Mouse (Mus musculus): Measurements from ENCODE around the gene Dus4l. TPM values are rescaled to one million over a fixed set of nuclear protein-coding genes. Genes with fewer than 3 reads are reported as not detected.
A peak's percentile ranks its signal among the peaks of the same experiment; 100 is the strongest.
"Not testable (repeated sequence)": the region's sequence is repeated elsewhere in the genome, so short reads cannot be mapped to it uniquely, and the experiment has no call there.

The Dus4l gene
- polyA plus RNA-seq, 1 experiment from 2014 or later, result 12.2 TPM

DNA sequence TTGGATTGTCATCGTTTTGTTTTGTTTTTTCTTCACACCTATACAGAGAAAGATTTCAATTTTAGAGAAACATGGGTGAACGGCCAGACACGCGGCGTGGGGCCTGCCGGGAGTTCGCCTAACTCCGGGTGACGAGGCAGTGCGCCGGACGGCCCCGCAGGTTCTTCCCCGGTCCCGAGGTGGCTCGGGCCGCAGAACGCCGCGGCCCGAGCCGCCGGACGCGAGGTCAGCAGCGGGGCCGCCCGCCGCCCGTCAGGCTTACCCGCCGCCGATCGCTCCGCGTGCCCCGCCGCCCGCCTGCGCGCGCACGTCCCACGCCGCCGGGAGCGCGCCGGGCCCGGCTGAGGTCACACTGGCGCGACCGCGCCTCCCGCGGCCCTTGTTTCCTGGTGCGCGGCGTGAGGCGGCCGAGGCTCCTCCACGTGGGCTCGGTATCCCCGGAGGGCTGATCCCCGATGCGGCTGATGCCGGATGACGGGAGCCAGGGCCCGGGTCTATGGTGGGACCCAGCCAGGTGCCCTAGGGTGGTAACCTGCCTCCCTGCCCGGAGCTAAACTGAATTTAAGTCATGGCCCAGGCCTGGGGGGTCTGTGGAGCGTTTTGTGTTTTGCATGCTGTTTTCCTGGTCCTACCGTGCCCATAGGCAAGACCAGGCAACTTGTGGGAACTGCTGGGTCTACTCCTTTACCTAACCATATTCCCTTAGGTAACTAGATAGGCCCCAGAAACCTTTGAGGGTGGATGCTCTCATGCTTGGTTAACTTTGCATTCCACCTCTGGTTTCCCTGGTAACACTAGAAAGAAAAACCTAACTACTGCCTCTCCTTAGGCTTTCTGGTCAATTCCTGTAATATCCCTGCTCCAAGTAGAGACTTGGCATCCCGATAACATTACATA, 20.0 kb downstream of the Dus4l start, which contains the start of gene Bcap29:
TSS of gene Bcap29 (minus strand) at position 316 of the 897 bp plus-strand sequence.
- Histone ChIP-seq H3K4me1 (peaks cover 5% of the 10 kb centered on the region; the same call in 1 of the 2 replicates), H3K27me3 (no peaks in the 10 kb centered on the region), H3K27ac (peak within 1 kb of the TSS; percentile 84), H3K9me3 (no peaks in the 10 kb centered on the region), H3K36me3 (no peaks in the 10 kb centered on the region), H3K4me3 (peak within 1 kb of the TSS; percentile 61), H3K9ac (peak within 1 kb of the TSS; percentile 69), H3K4me2 (peak within 1 kb of the TSS; percentile 84)
- WGBS, result 2% methylated on average over 71 of the region's 73 CpGs
- peak; percentile 69 for ATAC-seq (ENCODE audit: insufficient number of reproducible peaks, low FRiP score, low TSS enrichment, low read depth)

DNA sequence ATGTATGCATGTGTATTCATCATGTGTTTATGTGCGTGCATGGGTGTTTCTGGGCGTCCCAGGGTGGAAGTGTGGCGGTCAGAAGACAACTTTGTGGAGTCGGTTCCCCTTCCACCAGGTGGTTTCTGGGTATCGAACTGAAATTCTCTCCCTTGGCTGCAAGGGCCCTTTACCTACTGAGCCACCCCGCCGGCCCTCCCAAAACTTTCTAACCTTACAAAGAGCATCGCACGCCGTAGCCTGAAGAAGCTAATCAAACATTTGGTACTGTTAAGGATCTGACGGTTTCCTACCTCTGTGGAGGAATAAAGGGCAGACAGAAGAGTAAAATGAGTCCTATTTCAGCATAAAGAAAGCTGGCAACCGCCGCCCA, 20.7 kb downstream of the Dus4l start:
- no peaks in the 10 kb centered on the region for H3K36me3 ChIP-seq
- H3K27ac ChIP-seq, result peak overlapping the region; percentile 84; the same call in 1 of the 2 replicates
- H3K4me2 ChIP-seq, result peak overlapping the region; percentile 84
- ATAC-seq (ENCODE audit: insufficient number of reproducible peaks, low FRiP score, low TSS enrichment, low read depth), result no peak
- H3K4me3 ChIP-seq, result peak overlapping the region; percentile 61
- WGBS, result 7% methylated on average over 13 of the region's 13 CpGs
- H3K9me3 ChIP-seq, result no peaks in the 10 kb centered on the region
- no peaks in the 10 kb centered on the region for H3K27me3 ChIP-seq
- peak overlapping the region; percentile 69 for H3K9ac ChIP-seq
- peaks cover 5% of the 10 kb centered on the region; the same call in 1 of the 2 replicates for H3K4me1 ChIP-seq

DNA sequence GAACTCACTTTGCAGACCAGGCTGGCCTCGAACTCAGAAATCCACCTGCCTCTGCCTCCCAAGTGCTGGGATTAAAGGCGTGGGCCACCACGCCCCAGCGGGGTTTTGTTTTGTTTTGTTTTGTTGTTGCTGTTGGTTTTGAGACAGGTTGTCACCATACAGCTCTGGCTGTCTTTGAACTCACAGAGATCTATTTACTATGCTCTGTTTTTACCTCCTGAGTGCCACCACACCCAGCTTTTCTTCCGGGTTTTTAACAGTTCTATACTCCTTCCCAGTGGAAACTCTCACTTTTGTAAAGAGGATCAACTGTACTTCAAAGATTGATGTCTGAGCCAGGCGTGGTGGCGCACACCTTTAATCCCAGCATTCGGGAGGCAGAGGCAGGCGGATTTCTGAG, 26.2 kb downstream of the Dus4l start:
- H3K27me3 ChIP-seq; H3K9ac ChIP-seq; ATAC-seq (ENCODE audit: insufficient number of reproducible peaks, low FRiP score, low TSS enrichment, low read depth); H3K4me3 ChIP-seq; H3K9me3 ChIP-seq; H3K4me2 ChIP-seq; H3K27ac ChIP-seq; H3K4me1 ChIP-seq: not testable (repeated sequence)
- peaks cover 20% of the 10 kb centered on the region for H3K36me3 ChIP-seq
- 92% methylated on average over 9 of the region's 9 CpGs for WGBS

DNA sequence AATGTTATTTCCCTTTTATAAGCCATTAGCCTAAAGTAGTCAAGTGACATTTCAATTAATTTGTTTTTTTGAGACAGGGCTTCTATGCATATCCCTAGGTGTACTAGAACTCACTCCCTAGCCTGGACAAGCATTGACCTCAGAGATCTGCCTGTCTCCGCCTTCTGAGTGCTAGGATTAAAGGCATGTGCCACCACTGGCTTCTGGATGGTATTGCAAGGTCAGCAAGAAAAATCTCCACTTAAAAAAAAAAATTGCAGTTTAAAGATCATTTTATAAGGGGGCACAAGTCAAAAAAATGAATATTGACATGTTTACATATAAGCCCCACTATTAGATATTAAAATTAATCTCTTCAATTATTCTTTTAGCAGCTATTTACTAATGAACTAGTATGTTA, 29.6 kb downstream of the Dus4l start:
- no peaks in the 10 kb centered on the region for H3K9me3 ChIP-seq
- no peak overlapping the region for H3K4me3 ChIP-seq
- no peak overlapping the region for H3K27ac ChIP-seq
- H3K4me2 ChIP-seq, result no peak overlapping the region
- peaks cover 24% of the 10 kb centered on the region for H3K36me3 ChIP-seq
- no peaks in the 10 kb centered on the region for H3K4me1 ChIP-seq
- 90% methylated on average over 1 of the region's 1 CpGs for WGBS
- no peaks in the 10 kb centered on the region for H3K27me3 ChIP-seq
- ATAC-seq (ENCODE audit: insufficient number of reproducible peaks, low FRiP score, low TSS enrichment, low read depth), result no peak
- no peak overlapping the region for H3K9ac ChIP-seq

DNA sequence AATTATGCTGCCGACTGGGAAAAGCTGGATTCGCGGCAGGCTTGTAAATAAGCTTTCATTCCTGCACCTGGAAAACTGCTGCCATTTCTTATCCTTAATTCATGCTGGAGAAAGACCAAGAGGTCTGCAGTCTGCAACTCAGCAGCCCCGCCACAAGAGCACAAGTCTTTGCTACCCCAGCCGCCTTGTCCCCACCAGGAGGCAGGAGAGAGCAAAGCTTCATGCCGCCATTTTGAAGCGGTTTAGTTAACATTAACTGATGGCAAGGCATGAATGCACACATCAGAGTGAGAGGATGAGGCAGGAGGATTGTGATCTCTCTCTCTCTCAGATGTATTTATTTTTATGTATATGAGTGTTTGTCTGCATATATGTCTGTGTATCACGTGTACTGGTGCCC, 34.5 kb downstream of the Dus4l start:
- WGBS, result 74% methylated on average over 8 of the region's 8 CpGs
- H3K27me3 ChIP-seq, result no peaks in the 10 kb centered on the region
- H3K27ac ChIP-seq, result no peak overlapping the region
- no peaks in the 10 kb centered on the region for H3K4me1 ChIP-seq
- peaks cover 22% of the 10 kb centered on the region for H3K36me3 ChIP-seq
- H3K9ac ChIP-seq, result no peak overlapping the region
- no peak overlapping the region for H3K4me2 ChIP-seq
- H3K4me3 ChIP-seq, result no peak overlapping the region
- no peak for ATAC-seq (ENCODE audit: insufficient number of reproducible peaks, low FRiP score, low TSS enrichment, low read depth)
- no peaks in the 10 kb centered on the region for H3K9me3 ChIP-seq

DNA sequence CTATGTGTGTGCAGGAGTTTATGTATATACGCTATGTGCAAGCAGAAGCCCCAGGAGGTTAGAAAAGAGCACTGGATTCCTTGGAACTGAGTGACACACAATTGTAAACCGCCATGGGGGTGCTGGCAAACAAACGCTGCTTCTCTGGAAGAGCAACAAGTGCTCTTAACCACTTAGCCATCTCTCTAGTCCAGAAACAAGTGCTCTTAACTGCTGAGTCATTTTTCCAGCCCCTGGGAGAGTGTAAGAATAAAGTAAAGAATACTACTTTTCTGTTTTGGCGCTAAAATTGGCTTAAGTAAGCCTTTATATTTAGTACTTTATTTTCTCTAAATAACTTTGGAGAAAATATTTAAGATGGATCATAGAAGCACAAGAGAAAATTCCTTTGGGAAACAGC, 41.3 kb downstream of the Dus4l start:
- H3K4me2 ChIP-seq, result no peak overlapping the region
- no peak overlapping the region for H3K27ac ChIP-seq
- H3K27me3 ChIP-seq, result no peaks in the 10 kb centered on the region
- H3K4me3 ChIP-seq, result no peak overlapping the region
- ATAC-seq (ENCODE audit: insufficient number of reproducible peaks, low FRiP score, low TSS enrichment, low read depth), result no peak
- no peaks in the 10 kb centered on the region for H3K9me3 ChIP-seq
- WGBS, result 72% methylated on average over 4 of the region's 4 CpGs
- H3K36me3 ChIP-seq, result peaks cover 12% of the 10 kb centered on the region
- H3K9ac ChIP-seq, result no peak overlapping the region
- no peaks in the 10 kb centered on the region for H3K4me1 ChIP-seq

DNA sequence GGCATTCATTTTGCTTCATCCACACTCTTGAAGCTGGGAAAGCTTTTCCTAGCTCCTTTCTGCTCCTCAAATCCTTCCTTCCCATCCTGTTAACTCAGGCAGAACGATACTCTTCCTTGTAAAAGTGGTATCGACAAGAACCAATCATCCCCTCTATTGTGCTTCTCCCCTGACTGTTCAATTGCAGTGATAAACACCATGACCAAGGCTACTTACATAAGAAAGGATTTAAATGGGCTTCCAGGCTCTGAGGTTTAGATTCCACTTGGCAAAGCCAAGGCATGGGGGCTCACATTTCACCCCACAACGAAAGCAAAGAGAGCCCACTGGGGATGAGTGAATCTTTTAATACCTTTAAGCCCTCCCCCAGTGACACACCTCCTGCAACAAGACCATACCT, 46.5 kb downstream of the Dus4l start:
- no peaks in the 10 kb centered on the region for H3K27me3 ChIP-seq
- H3K36me3 ChIP-seq, result no peaks in the 10 kb centered on the region
- H3K27ac ChIP-seq, result no peak overlapping the region
- H3K9ac ChIP-seq, result no peak overlapping the region
- no peak overlapping the region for H3K4me2 ChIP-seq
- H3K4me3 ChIP-seq, result no peak overlapping the region
- WGBS, result 48% methylated on average over 3 of the region's 3 CpGs
- H3K9me3 ChIP-seq, result no peaks in the 10 kb centered on the region
- ATAC-seq (ENCODE audit: insufficient number of reproducible peaks, low FRiP score, low TSS enrichment, low read depth), result no peak
- no peaks in the 10 kb centered on the region for H3K4me1 ChIP-seq

DNA sequence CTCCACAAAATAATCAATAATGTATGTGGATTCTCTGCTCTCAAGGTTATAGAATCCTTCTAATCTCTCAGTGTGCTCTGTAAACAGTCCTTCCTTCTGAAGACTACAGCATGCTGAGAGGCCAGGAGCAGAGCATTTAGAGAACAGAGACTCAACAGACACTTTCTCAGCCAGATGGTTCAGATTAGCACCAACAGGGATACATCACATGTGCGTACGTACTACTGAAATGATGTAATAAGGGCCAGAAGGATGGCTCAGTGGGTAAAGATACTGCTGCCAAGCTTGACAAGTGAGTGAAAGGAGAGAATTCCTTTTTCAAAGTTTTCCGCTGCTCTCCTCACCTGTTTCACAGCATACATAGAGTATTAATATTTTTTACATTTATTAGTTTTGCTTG, 49.7 kb downstream of the Dus4l start:
- no peaks in the 10 kb centered on the region for H3K27me3 ChIP-seq
- WGBS, result 53% methylated on average over 3 of the region's 3 CpGs
- no peak overlapping the region for H3K9ac ChIP-seq
- no peak overlapping the region for H3K27ac ChIP-seq
- H3K9me3 ChIP-seq, result no peaks in the 10 kb centered on the region
- H3K36me3 ChIP-seq, result no peaks in the 10 kb centered on the region
- no peaks in the 10 kb centered on the region for H3K4me1 ChIP-seq
- no peak overlapping the region for H3K4me3 ChIP-seq
- ATAC-seq (ENCODE audit: insufficient number of reproducible peaks, low FRiP score, low TSS enrichment, low read depth), result no peak
- H3K4me2 ChIP-seq, result no peak overlapping the region

DNA sequence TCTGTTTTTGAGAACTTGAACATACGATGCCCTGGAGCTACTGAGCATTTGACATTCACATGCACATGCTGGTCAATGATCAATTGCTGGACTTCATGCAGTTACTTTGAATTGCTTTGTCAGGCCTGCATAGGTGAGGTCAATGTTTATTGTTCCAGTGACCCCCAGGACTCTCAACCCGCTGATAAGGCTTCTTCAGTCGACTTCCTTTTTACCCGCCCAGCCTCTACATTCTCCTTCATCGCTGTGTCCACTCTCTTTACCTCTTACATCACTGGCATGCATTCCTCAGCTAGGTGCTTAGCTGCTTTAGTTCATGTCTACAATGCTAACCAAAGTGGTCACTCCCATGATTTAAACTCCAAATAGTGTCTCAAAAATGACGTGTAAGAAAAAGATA, 51.0 kb downstream of the Dus4l start:
- no peak overlapping the region for H3K4me2 ChIP-seq
- H3K27me3 ChIP-seq, result no peaks in the 10 kb centered on the region
- H3K9me3 ChIP-seq, result no peaks in the 10 kb centered on the region
- H3K4me1 ChIP-seq, result no peaks in the 10 kb centered on the region
- 0 out of 2 replicates have a peak, but pooled peaks cover 3% of the 10 kb centered on the region for H3K36me3 ChIP-seq
- no peak overlapping the region for H3K4me3 ChIP-seq
- no peak overlapping the region for H3K9ac ChIP-seq
- ATAC-seq (ENCODE audit: insufficient number of reproducible peaks, low FRiP score, low TSS enrichment, low read depth), result no peak
- 83% methylated on average over 6 of the region's 6 CpGs for WGBS
- H3K27ac ChIP-seq, result no peak overlapping the region

DNA sequence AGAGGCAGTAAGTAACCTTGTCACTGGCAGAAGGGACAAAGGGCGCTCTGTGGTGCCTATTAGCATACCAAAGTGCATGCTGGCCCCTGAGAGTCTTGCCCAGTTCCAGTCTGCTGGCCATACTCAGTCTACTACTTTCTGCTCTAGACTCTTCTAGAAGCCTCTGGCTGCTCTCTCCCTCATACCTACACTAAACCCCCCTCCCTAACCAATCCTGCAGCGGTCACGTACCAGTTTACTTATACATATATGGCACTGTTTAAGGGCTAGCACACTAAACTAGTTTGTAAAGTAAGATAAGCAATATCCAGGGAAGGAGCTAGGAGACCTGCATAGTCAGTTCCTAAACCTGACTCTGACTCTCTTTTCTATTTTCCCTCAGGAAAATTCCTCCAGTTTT, 60.3 kb downstream of the Dus4l start:
- Histone ChIP-seq H3K4me3 (no peak overlapping the region), H3K4me2 (no peak overlapping the region), H3K9me3 (no peaks in the 10 kb centered on the region), H3K36me3 (peaks cover 11% of the 10 kb centered on the region; the same call in 1 of the 2 replicates), H3K9ac (no peak overlapping the region), H3K27me3 (no peaks in the 10 kb centered on the region), H3K4me1 (no peaks in the 10 kb centered on the region), H3K27ac (no peak overlapping the region)
- WGBS, result 91% methylated on average over 3 of the region's 3 CpGs
- ATAC-seq (ENCODE audit: insufficient number of reproducible peaks, low FRiP score, low TSS enrichment, low read depth), result no peak

DNA sequence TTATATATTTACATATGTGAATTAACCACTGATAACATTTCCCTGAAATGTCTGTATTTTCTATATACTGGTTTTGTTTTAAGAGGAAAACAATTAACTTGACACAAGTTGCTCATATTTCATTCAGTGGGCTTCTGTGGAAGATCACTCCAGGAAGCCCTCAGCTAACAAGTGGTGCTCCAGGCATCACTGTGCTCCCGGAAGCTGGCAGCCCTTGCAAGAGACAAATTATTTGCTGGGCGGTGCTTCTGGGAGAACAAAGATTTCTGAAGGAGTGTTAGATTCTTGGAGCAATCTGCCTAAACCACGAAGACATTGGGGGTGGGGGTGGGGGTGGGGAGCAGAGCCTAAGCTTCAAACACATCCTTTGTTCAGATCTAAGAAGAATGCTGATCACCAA, 62.6 kb downstream of the Dus4l start:
- Histone ChIP-seq H3K4me3 (no peak overlapping the region), H3K9me3 (no peaks in the 10 kb centered on the region), H3K4me1 (no peaks in the 10 kb centered on the region), H3K27ac (no peak overlapping the region), H3K4me2 (no peak overlapping the region), H3K27me3 (no peaks in the 10 kb centered on the region), H3K9ac (no peak overlapping the region), H3K36me3 (peaks cover 8% of the 10 kb centered on the region; the same call in 1 of the 2 replicates)
- ATAC-seq (ENCODE audit: insufficient number of reproducible peaks, low FRiP score, low TSS enrichment, low read depth), result no peak
- WGBS, result 27% methylated on average over 3 of the region's 3 CpGs

Measured in limb, embryonic 15.5 days (tissue).